Mouse (Mus musculus) lung, embryonic 16.5 days (tissue): ENCODE measurements around the gene Sars. TPM values are rescaled to one million over a fixed set of nuclear protein-coding genes. Genes with fewer than 3 reads are reported as not detected.

Source experiments
- ATAC-seq: fragments of 200-750 bp; cut with Nextera tagmentation; 2 replicates; pipeline ENCODE4 v1.8.0; 2017; ENCODE audit warnings: low read depth, mild to moderate bottlenecking, moderate library complexity
- H3K27ac ChIP-seq: fragments of 300-500 bp; sonication (generic); 2 replicates; pipeline ENCODE4 v1.5.1; 2014; ENCODE audit warnings: mild to moderate bottlenecking, control low read depth, low read length
- H3K27me3 ChIP-seq: fragments of 300-500 bp; sonication (generic); 2 replicates; pipeline ENCODE4 v1.6.1; 2014; ENCODE audit warnings: low read depth, low read length, mixed read lengths; ENCODE audit not compliant: control insufficient read depth, insufficient read depth
- H3K36me3 ChIP-seq: fragments of 300-500 bp; sonication (generic); 2 replicates; pipeline ENCODE4 v1.6.1; 2014; ENCODE audit warnings: low read length; ENCODE audit not compliant: control insufficient read depth, insufficient read depth
- H3K4me1 ChIP-seq: fragments of 300-500 bp; sonication (generic); replicated peaks from 2 replicates; pipeline ENCODE4 v1.6.1; 2014; ENCODE audit warnings: low read length, mixed read lengths; ENCODE audit not compliant: control insufficient read depth, insufficient read depth
- H3K4me2 ChIP-seq: fragments of 300-500 bp; sonication (generic); 2 replicates; pipeline ENCODE4 v1.6.1; 2014; ENCODE audit warnings: low read depth, low read length, control low read depth
- H3K4me3 ChIP-seq: fragments of 300-500 bp; sonication (generic); 2 replicates; pipeline ENCODE4 v1.5.1; 2014; ENCODE audit warnings: mild to moderate bottlenecking, low read length, control low read depth
- H3K9ac ChIP-seq: fragments of 300-500 bp; sonication (generic); 2 replicates; pipeline ENCODE4 v1.6.1; 2014; ENCODE audit warnings: low read length, control low read depth
- H3K9me3 ChIP-seq: fragments of 300-500 bp; sonication (generic); 2 replicates; pipeline ENCODE4 v1.6.1; 2016; ENCODE audit warnings: low read length; ENCODE audit not compliant: control insufficient read depth
- WGBS: fragments of 180-500 bp; shearing (Covaris S2); extraction: QIAGEN DNeasy Blood & Tissue Kit; methylation state at CpG from one replicate; pipeline ENCODE4 v1.1.7; 2014; 5-methylcytosine and 5-hydroxymethylcytosine counted together
- polyA plus RNA-seq: library from polyadenylated mRNA; unstranded; fragments of >200 nt; fragmentation: Nextera tagmentation; extraction: Ambion mirVana; gene quantifications from 2 replicates; pipeline ENCODE4 v1.2.1, GENCODE M21; 2015

Sars gene
- polyA plus RNA-seq, 1 experiment from 2014 or later: 117 TPM

DNA sequence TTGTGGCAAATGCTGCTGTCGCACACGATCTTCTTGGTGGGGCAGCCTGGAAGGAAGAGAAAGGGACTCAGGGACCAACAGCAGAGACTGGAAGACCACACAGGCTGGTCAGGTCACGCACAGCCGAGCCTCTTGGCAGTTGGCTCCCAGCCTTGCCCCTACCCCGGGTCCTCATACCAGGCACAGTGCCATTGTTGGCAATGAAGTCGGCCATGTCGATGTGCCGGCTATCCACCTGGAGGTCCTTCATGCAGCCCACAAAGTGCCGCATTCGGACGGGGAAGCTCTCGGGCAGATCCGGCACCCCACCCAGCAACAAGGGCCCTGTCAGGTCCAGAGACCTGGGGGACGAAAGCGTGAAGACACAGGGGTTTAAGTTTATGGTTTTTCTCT is 42.5 kb downstream of the Sars start:
- no peak overlapping the region for H3K9ac ChIP-seq
- 86% methylated on average over 15 of the region's 15 CpGs for WGBS
- no peak overlapping the region for H3K4me3 ChIP-seq
- peaks cover 7% of the 10 kb centered on the region; the same call in 1 of the 2 replicates for H3K4me1 ChIP-seq
- H3K9me3 ChIP-seq: no peaks in the 10 kb centered on the region
- no peaks in the 10 kb centered on the region for H3K36me3 ChIP-seq
- H3K4me2 ChIP-seq: no peak overlapping the region
- ATAC-seq: no peak
- H3K27ac ChIP-seq: no peak overlapping the region
- H3K27me3 ChIP-seq: no peaks in the 10 kb centered on the region

DNA sequence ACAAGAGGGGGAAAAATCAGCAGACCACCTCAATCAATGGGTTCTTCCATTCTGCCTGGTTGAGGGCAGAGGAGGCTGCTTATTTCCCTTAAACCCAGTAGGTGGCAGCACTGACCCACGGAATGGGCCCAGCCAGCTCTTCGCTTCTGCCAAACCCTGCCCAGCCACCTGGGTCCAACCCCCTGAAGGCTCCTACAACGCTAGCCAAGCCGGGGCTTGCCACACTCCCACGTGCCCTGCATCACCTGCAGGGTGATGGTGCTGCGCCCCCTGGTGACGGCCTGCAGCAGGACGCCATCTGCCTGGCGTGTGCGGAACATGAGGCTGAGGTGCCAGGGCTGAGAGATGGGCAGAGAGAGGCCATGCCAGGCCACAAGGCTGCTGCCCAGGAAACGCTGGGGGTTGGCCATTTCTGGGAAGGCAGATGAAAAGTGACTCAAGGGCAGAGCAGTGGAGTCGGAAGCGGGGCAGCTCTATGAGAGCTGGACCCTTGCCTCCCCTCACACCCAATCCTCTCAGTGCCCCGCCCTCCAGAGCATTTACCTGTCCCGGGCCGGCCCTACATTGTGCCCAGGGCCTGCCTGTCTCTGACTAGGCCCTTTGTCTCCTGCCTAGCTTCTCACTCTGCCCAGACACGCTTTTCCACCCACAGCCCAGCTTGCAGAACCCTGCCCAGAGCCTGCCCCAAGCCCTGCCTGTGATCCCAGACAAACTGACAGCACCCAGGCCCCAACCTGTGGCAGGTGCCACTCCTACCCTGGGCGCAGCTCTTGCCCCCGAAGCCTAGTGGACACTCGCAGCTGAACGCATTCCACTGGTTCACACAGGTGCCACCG is 43.1 kb downstream of the Sars start:
- Histone ChIP-seq H3K9ac (0 out of 2 replicates have a peak overlapping the region, but pooled peaks have one; percentile 28), H3K27ac (no peak overlapping the region), H3K4me2 (peak overlapping the region; percentile 41), H3K4me3 (peak overlapping the region; percentile 8; the same call in 1 of the 2 replicates), H3K9me3 (no peaks in the 10 kb centered on the region), H3K27me3 (no peaks in the 10 kb centered on the region), H3K36me3 (peaks cover 2% of the 10 kb centered on the region; the same call in 1 of the 2 replicates), H3K4me1 (peaks cover 7% of the 10 kb centered on the region; the same call in 1 of the 2 replicates)
- 32% methylated on average over 22 of the region's 22 CpGs for WGBS
- ATAC-seq: peak; percentile 94

DNA sequence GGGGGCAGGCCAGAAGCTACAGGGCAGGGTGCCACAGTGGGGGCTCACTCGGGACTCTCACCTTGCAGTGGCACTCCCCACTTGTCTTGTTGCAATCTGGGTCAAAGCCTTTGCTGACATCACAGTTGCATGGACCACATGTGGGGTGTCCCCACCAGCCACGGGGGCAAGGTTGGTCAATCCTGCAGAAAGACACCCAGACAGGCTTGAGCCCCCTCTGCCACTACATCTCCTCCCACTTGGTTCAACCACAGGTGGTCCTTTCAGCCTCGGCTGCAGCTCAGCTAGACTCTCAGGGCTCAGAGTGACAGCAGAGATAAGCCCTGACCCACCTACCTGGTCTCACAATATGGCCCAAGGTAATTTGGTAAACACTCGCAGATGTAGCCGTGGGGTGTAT is 44.6 kb downstream of the Sars start:
- ATAC-seq: no peak
- H3K4me3 ChIP-seq: no peak overlapping the region
- H3K4me1 ChIP-seq: peaks cover 7% of the 10 kb centered on the region; the same call in 1 of the 2 replicates
- no peak overlapping the region for H3K9ac ChIP-seq
- no peak overlapping the region for H3K27ac ChIP-seq
- H3K4me2 ChIP-seq: no peak overlapping the region
- H3K27me3 ChIP-seq: no peaks in the 10 kb centered on the region
- H3K36me3 ChIP-seq: peaks cover 5% of the 10 kb centered on the region; the same call in 1 of the 2 replicates
- no peaks in the 10 kb centered on the region for H3K9me3 ChIP-seq
- 80% methylated on average over 5 of the region's 5 CpGs for WGBS

DNA sequence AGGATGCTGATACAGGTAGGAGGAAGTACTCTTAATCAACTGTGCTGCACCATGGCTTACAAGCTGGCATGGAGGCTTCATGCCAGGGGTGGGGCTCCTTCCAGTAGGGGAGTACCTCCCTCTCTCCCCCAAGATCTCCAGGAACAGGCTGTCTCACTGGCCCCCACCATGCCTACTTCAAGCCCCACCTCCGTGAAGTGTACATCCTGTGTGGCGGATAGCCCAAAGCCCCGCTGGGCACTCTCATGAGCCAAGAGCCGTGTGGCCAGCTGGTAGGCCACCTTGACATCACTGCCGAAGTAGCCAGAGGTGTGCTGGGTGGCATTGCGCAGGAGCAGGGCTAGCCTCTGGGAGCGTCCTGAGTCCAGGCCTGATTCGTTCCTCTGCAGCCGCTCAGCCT is 46.7 kb downstream of the Sars start:
- 79% methylated on average over 9 of the region's 9 CpGs for WGBS
- no peaks in the 10 kb centered on the region for H3K27me3 ChIP-seq
- no peak for ATAC-seq
- no peak overlapping the region for H3K4me3 ChIP-seq
- no peak overlapping the region for H3K27ac ChIP-seq
- H3K4me1 ChIP-seq: peaks cover 7% of the 10 kb centered on the region; the same call in 1 of the 2 replicates
- no peaks in the 10 kb centered on the region for H3K9me3 ChIP-seq
- peaks cover 5% of the 10 kb centered on the region; the same call in 1 of the 2 replicates for H3K36me3 ChIP-seq
- no peak overlapping the region for H3K4me2 ChIP-seq
- no peak overlapping the region for H3K9ac ChIP-seq

DNA sequence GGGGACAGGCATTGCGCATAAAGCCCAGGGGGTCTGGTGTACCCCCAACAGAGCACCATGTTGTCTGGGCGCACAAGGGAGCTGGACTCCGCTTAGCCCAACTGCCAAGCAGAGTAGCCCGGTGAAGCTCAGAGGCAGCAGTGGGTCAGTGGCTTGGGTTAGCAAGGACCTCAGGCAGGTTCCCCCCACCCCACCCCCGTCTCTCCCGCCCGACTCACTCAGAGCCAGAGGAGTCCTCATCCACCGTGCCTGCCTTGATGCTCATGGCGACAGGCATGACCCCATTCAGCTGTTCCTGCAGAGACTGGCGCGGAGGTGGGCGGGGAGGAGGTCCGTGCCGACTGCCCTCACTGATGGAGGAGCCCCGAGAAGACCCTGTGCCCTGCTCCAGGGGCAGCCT is 52.2 kb downstream of the Sars start:
- peaks cover 5% of the 10 kb centered on the region; the same call in 1 of the 2 replicates for H3K36me3 ChIP-seq
- no peak overlapping the region for H3K27ac ChIP-seq
- peaks cover 10% of the 10 kb centered on the region; the same call in 1 of the 2 replicates for H3K4me1 ChIP-seq
- H3K9me3 ChIP-seq: no peaks in the 10 kb centered on the region
- no peak overlapping the region; the same call in 1 of the 2 replicates for H3K9ac ChIP-seq
- no peaks in the 10 kb centered on the region for H3K27me3 ChIP-seq
- WGBS: 59% methylated on average over 15 of the region's 15 CpGs
- H3K4me3 ChIP-seq: no peak overlapping the region
- H3K4me2 ChIP-seq: peak overlapping the region; percentile 36; the same call in 1 of the 2 replicates
- no peak for ATAC-seq

DNA sequence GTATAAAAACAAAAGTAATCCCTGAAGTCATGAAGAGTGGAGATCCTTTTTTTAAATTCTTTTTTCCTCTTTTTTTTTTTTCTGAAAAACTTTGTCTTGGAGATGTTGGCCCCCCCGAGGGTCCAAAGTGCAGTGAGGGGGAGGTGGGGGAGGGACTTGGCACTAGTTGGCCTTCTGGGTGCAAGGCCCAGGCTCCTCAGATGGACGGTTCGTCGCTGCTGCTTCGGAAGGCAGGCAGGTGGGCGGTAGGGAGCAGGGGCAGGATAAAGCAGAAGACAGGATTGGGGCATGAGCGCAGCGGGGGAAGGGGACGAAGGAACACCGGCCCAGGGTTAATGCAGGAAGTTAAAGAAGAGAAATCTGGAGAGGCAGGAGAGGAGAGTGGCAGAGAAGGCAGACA is 52.7 kb downstream of the Sars start:
- no peak for ATAC-seq
- H3K4me2 ChIP-seq: peak overlapping the region; percentile 36
- H3K9ac ChIP-seq: peak overlapping the region; percentile 22; the same call in 1 of the 2 replicates
- peaks cover 10% of the 10 kb centered on the region; the same call in 1 of the 2 replicates for H3K4me1 ChIP-seq
- H3K36me3 ChIP-seq: peaks cover 5% of the 10 kb centered on the region; the same call in 1 of the 2 replicates
- H3K27ac ChIP-seq: no peak overlapping the region
- H3K27me3 ChIP-seq: no peaks in the 10 kb centered on the region
- no peak overlapping the region for H3K4me3 ChIP-seq
- 17% methylated on average over 10 of the region's 10 CpGs for WGBS
- H3K9me3 ChIP-seq: no peaks in the 10 kb centered on the region

DNA sequence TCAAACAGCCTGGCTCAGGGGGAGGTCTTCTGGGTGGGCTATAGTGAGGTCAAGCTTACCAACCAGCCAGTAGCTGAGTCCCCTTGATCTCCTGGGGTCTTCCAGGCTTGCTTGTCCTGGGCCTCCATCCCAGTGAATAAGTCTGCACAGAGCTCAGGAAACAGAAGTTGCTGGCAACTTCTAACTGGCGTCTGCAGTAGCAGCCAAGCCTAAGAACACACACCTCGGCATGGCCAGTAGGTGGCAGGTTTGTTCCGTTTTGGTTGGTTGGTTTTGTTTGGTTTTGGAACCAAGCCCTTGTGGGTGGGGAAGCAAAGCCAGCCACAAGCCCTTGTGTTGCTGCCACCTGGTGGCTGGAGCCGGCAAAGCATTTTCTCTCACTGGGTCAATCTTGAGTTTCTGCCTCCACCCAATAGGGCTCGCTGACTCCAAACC is 55.9 kb downstream of the Sars start:
- peak; percentile 84 for ATAC-seq
- no peaks in the 10 kb centered on the region for H3K36me3 ChIP-seq
- H3K27me3 ChIP-seq: no peaks in the 10 kb centered on the region
- H3K9me3 ChIP-seq: no peaks in the 10 kb centered on the region
- H3K9ac ChIP-seq: no peak overlapping the region
- peak overlapping the region; percentile 4; the same call in 1 of the 2 replicates for H3K4me2 ChIP-seq
- H3K4me3 ChIP-seq: no peak overlapping the region
- WGBS: under 1% methylated on average over 5 of the region's 5 CpGs
- H3K4me1 ChIP-seq: peaks cover 22% of the 10 kb centered on the region
- peak overlapping the region; percentile 72 for H3K27ac ChIP-seq

DNA sequence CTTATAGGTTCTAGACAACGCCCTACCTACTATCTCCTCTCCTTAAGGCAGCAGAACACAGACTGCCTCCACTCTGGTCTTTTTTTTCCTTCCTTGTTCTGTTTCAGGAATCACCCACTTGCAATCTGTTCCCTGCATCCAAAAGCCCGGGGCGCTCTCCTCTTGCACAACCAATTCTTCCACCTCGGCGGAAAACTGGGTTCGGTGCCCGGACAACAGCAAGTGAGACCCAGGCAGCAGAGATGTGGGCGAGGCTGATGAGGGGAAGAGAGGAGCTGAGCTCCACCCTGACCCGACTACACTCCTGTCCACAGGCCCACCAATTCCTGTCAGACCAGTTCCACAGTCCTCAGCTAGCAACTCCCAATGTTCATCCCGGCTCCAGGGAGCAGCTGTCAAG is 58.8 kb downstream of the Sars start:
- ATAC-seq: no peak
- H3K4me1 ChIP-seq: peaks cover 27% of the 10 kb centered on the region
- H3K36me3 ChIP-seq: no peaks in the 10 kb centered on the region
- no peaks in the 10 kb centered on the region for H3K9me3 ChIP-seq
- H3K4me3 ChIP-seq: no peak overlapping the region
- H3K9ac ChIP-seq: no peak overlapping the region
- no peak overlapping the region for H3K4me2 ChIP-seq
- H3K27me3 ChIP-seq: no peaks in the 10 kb centered on the region
- H3K27ac ChIP-seq: no peak overlapping the region
- WGBS: 71% methylated on average over 10 of the region's 10 CpGs

DNA sequence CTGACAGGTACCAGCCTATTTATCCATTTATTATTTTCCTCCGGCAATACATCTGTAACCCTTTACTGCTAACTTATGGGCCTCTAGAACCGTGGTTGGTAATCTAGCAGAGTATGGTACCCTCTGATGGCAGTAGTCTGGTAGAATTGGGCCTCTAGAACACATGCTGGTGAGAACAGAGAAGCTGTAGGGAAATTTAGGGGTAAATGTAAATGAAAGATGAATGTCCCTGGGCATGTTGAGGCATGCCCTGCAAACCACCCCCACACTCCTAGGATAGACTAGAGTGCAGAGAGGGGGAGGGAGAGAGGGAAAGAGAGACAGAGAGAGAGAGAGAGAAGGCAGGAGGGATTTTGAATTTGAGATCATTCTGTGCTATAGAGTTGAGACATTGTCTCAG is 60.6 kb downstream of the Sars start:
- Histone ChIP-seq H3K27ac (0 out of 2 replicates have a peak overlapping the region, but pooled peaks have one; percentile 62), H3K4me3 (peak overlapping the region; percentile 67), H3K27me3 (no peaks in the 10 kb centered on the region), H3K4me1 (peaks cover 27% of the 10 kb centered on the region), H3K36me3 (no peaks in the 10 kb centered on the region), H3K9me3 (no peaks in the 10 kb centered on the region), H3K4me2 (peak overlapping the region; percentile 75), H3K9ac (peak overlapping the region; percentile 66)
- 19% methylated on average over 2 of the region's 2 CpGs for WGBS
- no peak for ATAC-seq
